Mouse (Mus musculus): ENCODE data around the gene Plekho2.

- TF ChIP-seq CTCF (IDR thresholded peaks at IDR 0.05; ENCODE audit: low read depth, low read length), result no peak
- TF ChIP-seq POLR2A (IDR thresholded peaks at IDR 0.05; ENCODE audit: extremely low read depth, insufficient read depth, low read length), result no peak
Observed at GRCm38 (mm10) chr9:65514851-65515261, 65.0 kb downstream of the Plekho2 start.

Measured in liver, adult 2 months (tissue).